Mouse (Mus musculus) right cerebral cortex, postnatal 14 days (tissue): Measurements from ENCODE around the gene Mansc4.

ENCODE experiments used
- DNase-seq: peaks from one replicate; pipeline ENCODE4 v3.0.0; 2022

The Mansc4 gene

DNA sequence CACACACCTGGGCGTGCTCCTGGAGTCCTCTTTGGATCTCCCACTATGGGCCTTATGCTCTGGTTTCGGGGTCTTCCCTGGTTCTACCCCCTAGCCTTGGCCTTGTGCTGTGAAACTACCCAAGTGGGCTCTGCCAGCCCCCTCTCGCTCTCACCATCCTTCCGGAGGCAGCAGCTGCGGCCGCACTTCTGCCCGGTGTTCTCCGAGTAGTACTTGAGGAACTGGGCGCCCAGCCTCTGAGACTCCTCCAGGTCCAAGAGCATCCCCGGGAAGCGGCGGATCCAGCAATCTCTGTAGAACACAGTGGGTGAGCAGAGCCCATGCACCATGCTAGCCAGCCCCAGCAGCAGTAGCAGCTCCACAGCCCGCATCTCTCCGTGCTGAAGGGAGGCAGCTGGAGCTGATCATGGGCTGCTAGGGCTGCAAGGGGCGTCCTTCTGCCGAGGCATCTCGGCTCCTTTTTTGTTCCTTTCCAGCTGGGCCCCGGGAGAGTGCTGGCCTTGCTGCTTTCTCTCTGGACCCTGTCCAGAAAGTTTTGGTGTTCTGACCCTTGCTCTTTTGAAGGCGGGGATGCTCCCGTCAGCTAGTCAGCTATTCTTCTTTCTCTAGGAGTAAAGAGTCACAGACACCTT lies at the start of gene Mansc4:
Gene Mansc4 (minus strand): TSS at position 439 of the 632 bp plus-strand sequence.
- DNase-seq: no peak

GRCm38 (mm10) chr6:147127239-147127638 lies 40.4 kb upstream of the Mansc4 start:
- DNase-seq: no peak

DNA sequence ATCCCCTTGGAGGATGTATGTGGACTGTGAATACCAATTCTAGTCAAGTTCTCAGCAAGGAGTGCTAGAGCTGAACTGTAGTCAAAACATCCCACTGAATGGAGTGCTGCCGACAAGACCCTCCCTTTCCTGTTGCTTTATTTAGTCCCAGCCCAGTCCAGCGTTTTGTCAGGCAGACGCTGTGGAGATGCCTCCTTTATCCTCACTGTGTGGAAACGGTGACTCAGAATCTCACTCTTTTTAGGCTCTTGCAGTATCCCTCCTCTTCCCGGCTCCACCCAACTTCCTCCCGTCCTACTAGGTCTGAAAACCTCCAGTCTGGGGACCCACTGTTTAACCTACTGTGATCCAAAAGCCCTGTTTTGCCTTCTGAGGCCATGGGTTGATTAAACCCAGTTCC lies 34.5 kb upstream of the Mansc4 start:
- DNase-seq: no peak

- DNase-seq: no peak
Observed at GRCm38 (mm10) chr6:147118190-147118589, 31.4 kb upstream of the Mansc4 start.

DNA sequence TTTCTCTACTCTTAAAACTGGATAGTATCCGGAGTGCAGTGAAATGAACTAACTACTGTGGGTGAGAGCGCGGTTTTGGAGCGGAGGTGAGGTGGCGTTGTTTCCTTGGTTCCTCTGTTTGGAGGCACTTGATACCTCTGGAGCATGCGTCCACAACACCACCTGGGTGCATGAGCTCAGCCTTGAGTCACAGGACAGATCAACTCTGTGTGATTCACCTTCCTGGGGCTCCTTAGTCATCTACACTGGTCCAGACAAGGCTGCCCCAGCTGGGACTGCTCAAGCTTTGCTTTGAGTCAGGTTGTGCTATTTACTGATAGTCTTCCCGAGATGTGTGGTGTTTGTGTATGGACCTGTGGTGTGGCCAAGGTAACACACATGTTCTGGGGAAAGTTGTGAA lies 30.9 kb upstream of the Mansc4 start:
- no peak for DNase-seq

GRCm38 (mm10) chr6:147116579-147116978 lies 29.7 kb upstream of the Mansc4 start:
- DNase-seq: peak; percentile 92

GRCm38 (mm10) chr6:147109283-147109682 lies 22.5 kb upstream of the Mansc4 start:
- no peak for DNase-seq

GRCm38 (mm10) chr6:147106716-147107115 lies 19.9 kb upstream of the Mansc4 start:
- no peak for DNase-seq

GRCm38 (mm10) chr6:147105529-147105928 lies 18.7 kb upstream of the Mansc4 start:
- DNase-seq: no peak

GRCm38 (mm10) chr6:147102293-147102692 lies 15.5 kb upstream of the Mansc4 start:
- DNase-seq: no peak

DNA sequence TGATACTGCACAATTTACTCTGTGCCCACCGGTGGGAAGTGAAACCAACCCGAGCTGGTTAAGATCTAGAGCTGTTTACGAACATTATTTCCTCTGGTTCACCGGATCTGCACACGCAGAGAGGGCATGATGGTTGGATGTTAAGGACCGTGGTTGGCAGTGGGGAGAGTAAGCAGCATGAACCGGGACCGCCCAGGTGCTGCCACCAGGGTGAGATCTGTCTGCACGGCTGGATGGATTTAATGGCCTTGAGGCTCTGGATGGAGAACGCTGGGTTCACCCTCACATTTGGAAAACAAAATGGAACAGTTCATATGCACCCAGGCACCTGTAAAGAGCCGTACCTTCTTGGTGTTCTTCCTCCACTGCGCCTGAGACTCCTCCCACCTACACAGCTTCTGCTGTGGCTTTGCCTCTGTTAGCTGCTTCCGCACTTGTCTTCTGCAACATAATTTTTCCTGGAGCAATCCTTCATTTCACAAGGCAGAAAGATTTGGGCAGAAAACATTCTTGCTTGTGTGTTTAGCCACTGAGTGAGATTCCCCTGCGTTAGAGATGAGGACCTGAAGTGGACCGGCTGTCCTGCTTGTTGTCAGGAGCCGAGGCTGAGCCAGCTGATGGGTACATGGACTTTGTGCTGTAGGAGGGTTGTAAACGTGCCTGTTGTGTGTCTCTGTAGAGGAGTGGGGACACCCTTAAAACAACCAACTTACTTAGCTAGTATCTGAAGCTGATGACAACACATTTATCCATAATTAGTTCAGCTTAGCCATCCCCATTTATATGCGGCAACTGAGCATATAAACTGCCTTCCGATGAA lies 12.8 kb upstream of the Mansc4 start:
- no peak for DNase-seq

GRCm38 (mm10) chr6:147097346-147097929 lies 10.6 kb upstream of the Mansc4 start:
- no peak for DNase-seq

GRCm38 (mm10) chr6:147096934-147097333 lies 10.1 kb upstream of the Mansc4 start:
- DNase-seq: no peak

GRCm38 (mm10) chr6:147096109-147096508 lies 9.3 kb upstream of the Mansc4 start:
- DNase-seq: no peak

DNA sequence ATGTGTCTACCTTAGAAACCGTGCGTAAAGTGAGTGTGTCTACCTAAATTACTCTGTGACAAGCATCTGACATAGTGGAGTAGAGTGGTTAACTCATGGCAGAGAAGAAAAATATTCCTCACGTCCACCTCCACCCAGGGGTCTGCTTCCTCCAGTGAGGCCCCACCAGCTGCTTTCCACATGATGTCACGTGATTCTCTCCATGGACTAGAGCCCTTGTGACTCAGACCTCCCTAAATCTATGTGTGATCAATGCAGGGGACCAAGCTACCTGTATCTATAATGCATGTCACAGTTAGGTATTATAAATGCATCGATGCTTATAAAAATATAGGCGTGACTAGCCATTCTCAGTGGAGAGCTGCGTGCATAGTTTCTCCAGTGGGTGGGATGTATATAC lies 7.9 kb upstream of the Mansc4 start:
- DNase-seq: no peak

- peak; percentile 53 for DNase-seq
Observed at GRCm38 (mm10) chr6:147092136-147092535, 5.3 kb upstream of the Mansc4 start.

GRCm38 (mm10) chr6:147091136-147092120 lies 4.6 kb upstream of the Mansc4 start, which contains the start of gene Klhl42:
TSS of gene Klhl42 (plus strand) at chr6:147091379.
- DNase-seq: peak; percentile 68

DNA sequence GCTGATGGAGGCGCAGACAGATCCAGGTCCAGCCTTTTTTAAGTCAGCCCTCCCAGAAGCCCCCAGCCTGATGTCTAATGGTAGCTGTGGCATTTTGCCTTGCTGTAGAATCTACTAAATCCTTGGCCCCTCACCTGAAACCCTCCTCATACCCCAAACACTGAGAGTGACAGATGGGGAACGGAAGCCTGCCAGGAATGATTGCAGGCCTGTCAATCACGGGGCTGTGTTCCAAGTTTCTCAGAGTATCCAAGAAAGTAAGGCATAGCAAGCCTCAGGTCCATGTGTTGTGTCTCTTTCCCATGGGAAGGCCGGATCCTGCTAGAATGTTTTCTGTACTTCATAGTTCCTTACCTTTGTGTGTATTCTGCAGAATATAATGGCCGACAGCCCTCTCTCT lies 3.4 kb upstream of the Mansc4 start:
- DNase-seq: no peak

- DNase-seq: no peak
Observed at GRCm38 (mm10) chr6:147088517-147088916, 1.7 kb upstream of the Mansc4 start.

GRCm38 (mm10) chr6:147087736-147088135 lies 904 bp upstream of the Mansc4 start:
- DNase-seq: no peak

- no peak for DNase-seq
Observed at GRCm38 (mm10) chr6:147085398-147086040, 1.3 kb downstream of the Mansc4 start.

DNA sequence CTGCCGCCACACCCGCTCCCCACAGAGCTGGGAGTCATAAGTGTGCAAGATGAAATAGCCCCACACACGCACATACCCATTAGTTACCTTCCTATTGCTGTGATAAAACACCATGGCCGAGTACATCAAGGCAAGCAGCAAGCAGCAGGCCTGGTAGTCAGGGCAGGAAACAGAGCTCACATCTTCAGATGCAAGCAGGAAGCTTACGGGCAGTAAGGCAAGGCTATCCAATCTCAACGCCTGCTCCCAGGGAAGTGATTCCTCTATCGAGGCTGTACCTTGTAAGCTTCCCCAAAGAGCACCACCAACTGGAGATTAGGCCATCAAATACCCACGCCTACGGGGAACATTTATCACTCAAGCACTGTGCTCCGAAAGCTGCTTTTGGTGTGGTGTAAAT lies 6.9 kb downstream of the Mansc4 start:
- no peak for DNase-seq
